Mouse (Mus musculus) megakaryocyte, embryonic 14.5 days (primary cell): ENCODE measurements around the gene Klhl23.

ENCODE experiments used
- FLI1 ChIP-seq: IDR thresholded peaks from 2 replicates; pipeline ENCODE4 v1.6.1; 2012; ENCODE audit warnings: low read length, inconsistent platforms, mixed read lengths
- GATA1 ChIP-seq: IDR thresholded peaks from 3 replicates; pipeline ENCODE4 v1.6.1; 2012; ENCODE audit warnings: mixed read lengths, low read length, inconsistent platforms, borderline replicate concordance

DNA sequence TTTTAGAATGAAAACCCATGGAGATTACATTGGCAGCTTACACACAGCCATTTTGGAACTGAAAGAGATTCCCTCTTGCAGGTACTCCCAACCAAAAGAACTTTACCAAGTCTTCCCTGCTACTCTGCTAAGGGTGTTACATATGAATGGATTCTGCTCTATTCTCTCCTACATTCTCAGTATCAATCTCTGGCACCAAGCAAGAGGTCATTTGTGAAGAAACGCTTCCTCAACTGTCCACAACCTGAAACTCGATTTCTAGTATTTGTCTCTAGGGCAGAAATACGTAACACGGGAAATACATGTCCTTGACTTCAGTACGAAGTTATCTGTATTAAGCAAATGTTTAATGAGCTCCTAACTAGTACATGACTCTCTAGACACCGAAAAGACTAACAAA, 62.8 kb downstream of the Klhl23 start:
- TF ChIP-seq FLI1 (no peak), GATA1 (no peak)
